Mouse (Mus musculus): Measurements from ENCODE around the gene Cux1.

The Cux1 gene

GRCm38 (mm10) chr5:136382261-136383005 is 184.9 kb downstream of the Cux1 start:
- no peak for DNase-seq (ENCODE audit: low spot score in 2 of 2)

DNA sequence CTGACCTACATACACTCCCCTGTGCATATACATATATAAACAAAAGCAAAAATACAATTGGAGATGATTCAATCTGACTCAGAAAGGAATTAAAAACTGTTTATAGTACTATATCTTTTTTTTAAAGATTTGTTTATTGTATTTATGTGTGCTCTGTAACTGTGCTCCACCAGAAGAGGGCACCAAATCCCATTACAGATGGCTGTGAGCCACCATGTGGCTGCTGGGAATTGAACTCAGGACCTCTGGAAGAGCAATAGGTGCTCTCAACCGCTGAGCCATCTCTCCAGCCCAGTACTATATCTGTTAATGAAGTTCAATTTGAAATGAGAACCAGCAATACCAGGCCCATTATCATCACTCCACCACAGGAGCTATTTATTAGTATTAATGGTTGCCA is 187.9 kb downstream of the Cux1 start:
- no peak for DNase-seq (ENCODE audit: low spot score in 2 of 2)

GRCm38 (mm10) chr5:136377101-136377500 is 190.2 kb downstream of the Cux1 start:
- no peak for DNase-seq (ENCODE audit: low spot score in 2 of 2)

DNA sequence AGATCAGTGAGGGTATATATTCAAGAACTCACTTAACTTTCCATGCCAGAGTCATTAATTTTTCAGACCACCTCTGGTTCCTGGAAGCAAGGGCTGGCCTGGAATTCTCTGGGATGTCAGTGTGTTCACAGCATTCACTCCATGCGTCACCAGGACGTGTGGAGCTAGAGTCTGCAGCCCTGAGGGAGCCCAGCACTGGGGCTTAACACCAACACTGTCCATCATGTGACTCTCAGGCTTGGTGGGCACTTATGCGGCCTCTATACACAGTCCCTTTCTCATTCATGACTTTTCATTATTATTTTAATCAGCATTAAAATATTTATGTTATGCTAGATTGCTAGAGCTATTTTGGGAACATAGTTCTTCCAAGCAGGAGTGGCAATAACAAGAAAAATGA is 191.9 kb downstream of the Cux1 start:
- DNase-seq (ENCODE audit: low spot score in 2 of 2): no peak

- no peak for DNase-seq (ENCODE audit: low spot score in 2 of 2)
These were observed 195.0 kb downstream of the Cux1 start for GRCm38 (mm10) chr5:136372276-136372675.

DNA sequence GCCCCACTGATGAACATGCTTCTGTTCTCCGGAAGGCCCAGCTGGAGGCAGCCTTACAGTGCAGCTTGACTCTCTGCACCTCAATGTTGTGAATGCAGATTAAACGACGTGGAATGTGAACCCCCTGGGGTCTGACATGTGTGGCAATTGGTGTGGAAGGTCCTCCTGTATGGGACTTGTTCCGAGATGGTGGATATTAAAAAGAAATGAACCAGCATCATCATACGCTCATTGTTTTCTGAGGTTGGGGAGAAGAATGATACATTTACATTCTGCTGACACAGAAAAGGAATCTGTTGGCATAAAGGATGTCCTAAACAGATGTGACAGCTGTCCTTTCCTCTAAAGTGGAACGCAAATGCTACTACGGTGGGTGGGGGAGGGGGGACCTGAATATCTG is 203.9 kb downstream of the Cux1 start:
- DNase-seq (ENCODE audit: low spot score in 2 of 2): peak in 1 of 2 experiments; percentile 40

DNA sequence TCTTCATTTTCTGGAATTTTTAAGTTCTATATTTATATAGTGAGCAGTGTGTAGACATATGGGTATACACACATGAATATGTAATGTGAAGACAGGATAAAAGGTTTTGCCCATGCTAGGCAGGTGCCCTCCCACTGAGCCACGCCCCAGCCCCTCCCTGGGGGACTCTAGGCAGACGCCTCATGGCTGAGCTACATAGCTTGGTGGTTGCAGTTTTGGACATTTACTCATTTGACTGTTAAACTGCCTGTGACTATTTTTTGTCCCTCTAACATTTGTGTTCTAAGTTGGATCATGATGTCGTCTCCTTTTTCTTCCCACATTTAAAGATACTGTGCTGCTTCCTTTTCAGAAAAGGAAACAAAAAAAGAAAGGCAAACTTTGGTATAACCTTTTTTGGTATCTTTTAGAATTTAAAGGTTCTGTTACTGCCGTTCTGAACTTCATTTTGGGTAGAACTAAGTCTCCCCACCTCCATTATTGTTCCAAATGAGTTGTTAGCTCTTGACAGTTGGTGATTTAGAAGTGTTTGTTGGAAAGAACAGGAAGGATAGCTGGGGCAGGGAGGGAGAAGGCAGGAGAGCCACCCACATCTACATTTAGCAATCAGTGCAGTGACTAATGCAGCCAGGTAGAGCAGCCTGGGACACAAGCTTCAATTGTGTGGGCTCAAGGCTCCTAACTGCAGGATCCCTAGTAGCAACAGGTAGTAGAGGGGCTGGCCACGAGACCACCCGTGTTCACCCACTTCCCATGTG is 204.6 kb downstream of the Cux1 start:
- peak in 1 of 2 experiments; percentile 53 for DNase-seq (ENCODE audit: low spot score in 2 of 2)

- no peak for DNase-seq (ENCODE audit: low spot score in 2 of 2)
These were observed 205.3 kb downstream of the Cux1 start for GRCm38 (mm10) chr5:136362021-136362420.

DNA sequence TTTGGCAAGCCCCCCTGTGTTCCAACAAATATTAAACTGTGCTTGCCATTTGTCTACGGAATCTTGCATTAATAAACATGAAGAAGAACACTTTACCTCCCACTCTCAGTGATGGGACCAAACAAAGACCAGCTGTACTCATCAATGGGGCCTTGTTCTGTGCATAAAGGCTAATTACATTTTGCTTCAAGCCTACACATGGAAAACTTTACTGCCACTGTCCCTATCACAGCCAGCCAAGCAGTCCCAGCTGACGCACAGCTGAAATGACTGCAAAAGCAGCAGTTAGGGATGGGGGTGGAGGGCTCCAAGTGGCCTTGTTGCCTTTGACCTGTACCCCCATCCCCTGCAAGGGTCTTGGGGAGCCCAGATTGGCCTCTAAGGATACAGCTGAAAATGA is 210.1 kb downstream of the Cux1 start:
- no peak for DNase-seq (ENCODE audit: low spot score in 2 of 2)

DNA sequence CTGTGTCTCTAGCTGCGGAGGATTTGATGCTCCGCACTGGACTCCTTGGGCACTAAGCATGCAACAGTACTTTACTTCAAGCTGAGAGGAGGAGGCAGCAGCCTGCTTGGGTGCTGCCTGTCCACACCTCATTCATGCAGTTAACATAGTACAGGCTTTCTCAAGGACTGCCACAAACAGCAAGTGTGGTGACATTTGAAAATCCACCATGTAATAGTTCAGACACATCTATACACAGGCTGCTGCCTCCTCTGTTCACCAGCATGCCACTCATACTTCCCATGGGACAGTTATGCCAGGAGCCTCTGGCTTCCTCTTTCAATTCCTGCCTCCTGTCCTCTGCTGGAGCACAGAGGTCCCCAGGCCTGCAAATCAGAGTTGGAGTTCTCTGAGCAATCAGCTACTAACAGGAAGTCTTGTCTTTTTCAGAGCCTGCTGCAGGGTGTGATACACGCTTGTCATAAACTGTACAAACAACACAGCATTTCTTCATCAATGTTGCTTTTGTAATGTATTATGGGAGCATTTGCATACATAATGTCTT is 211.6 kb downstream of the Cux1 start:
- DNase-seq (ENCODE audit: low spot score in 2 of 2): no peak

- DNase-seq (ENCODE audit: low spot score in 2 of 2): no peak
These were observed 212.6 kb downstream of the Cux1 start for GRCm38 (mm10) chr5:136354729-136355128.

GRCm38 (mm10) chr5:136353114-136353513 is 214.2 kb downstream of the Cux1 start:
- no peak for DNase-seq (ENCODE audit: low spot score in 2 of 2)

DNA sequence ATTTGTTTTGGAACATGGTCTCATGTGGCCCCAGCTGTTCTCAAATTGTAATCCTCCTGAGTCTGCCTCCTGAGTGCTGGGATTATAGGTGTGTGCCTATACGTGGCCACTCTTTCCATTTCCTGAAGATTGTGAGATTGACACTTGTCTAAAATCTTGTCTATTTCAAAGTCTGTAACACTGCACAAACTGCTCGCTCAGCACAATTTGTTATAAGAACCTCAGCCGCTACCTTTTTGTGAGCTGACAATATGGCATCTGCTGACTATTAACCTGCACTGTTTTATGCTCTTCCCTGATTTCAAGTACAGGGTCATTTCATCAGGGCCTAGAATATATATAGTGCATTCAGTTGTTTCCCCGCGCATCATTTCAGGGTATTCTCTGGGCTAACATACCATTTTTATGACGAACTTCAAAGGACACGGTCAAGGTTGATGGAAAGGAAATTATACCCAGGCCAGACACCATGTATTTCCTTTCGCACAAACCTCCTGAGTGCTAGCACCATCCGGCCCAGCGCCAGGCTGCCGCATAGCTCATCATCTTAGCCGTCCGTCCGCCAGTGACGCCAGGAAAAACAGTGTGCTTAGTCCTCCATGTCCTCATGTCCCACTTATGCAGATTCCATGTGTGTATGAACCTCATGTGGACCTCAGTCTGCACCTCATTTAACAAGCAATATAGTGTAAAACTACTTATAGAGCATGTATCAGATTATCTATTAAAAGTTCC is 224.0 kb downstream of the Cux1 start:
- DNase-seq (ENCODE audit: low spot score in 2 of 2): no peak

DNA sequence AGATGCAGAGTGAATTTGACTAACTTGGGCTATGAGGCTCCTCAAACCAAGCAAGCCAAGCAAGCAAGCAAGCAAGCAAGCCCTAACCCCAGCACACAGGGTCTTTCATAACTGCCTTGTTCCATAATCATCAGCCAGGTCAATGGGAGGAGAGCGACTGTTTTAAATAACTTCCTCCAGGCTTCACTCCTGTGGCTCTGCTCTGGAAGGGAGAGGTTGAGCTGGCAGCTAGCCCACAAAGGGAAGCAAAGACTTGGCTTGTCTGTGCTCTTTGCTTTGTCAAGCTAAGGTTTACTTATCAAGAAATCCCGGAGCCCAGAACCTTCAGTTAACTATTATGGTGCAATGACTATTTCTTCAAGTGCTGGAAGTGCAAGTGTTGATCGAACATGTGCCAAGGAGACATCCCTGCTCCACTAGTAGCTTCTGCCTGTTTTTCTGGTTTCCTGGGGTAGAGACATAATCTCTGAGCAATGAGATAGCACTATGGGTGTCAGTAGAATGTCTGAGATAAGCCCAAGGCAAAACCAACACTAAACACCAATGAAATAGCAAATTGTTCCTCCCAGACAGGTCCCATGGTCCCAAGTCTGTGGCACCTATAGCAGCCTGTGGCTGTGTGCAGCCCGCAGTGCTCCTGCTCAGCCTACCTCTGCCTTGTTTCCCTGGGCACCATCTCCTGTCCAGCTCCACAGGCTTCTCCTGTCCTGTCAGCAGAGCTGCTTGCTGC is 230.3 kb downstream of the Cux1 start:
- DNase-seq (ENCODE audit: low spot score in 2 of 2): no peak

GRCm38 (mm10) chr5:136335681-136336080 is 231.6 kb downstream of the Cux1 start:
- no peak for DNase-seq (ENCODE audit: low spot score in 2 of 2)

GRCm38 (mm10) chr5:136334780-136335179 is 232.5 kb downstream of the Cux1 start:
- no peak for DNase-seq (ENCODE audit: low spot score in 2 of 2)

DNA sequence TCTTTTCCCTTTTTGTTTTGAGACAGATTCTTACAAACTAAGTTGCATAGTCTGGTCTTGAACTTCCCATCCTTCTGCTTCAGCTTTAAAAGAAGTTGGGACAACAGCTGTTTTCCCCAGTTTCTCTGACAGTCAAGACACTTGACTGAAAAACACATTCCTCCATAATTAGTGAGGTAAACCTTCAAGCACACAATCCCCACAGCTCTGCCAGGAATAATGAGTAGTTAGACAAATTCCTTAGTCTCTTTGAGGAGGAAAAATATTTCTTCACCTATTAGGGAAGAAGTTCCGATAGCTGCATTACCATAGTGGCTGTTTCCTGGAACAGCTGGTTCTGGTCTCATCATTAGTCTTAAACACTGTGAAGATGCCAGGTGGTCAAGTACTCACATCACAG is 233.2 kb downstream of the Cux1 start:
- DNase-seq (ENCODE audit: low spot score in 2 of 2): no peak

DNA sequence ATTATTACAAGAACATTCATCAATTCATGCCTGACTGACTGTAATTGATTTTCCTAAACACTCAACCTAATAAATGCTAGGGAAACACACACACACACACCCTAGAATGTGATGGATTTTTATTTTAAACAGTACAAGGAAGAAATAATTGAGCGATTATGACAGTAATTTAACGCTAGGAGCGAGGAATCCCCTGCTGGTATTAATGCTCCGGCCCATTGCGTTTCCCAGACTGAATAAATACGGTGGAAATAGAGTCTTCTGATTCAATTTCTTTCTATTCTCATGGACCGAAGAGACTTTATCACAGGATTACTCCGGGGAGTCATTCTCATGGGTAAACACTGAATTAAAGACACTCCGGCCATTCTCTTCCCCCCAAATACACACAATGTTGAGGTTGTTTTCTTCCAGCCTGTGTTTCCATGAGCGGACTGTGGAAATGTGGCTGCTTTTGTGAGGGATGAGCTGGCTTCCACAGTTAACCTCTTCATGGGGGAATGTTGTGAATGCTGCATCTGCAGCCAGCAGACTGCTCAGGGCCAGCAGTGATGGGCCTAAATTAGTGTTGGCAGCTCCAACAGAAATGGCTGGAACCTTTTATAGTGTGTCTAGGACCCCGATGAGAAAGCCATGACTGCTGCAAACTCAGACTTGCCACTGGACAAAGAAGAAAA is 234.4 kb downstream of the Cux1 start:
- no peak for DNase-seq (ENCODE audit: low spot score in 2 of 2)

DNA sequence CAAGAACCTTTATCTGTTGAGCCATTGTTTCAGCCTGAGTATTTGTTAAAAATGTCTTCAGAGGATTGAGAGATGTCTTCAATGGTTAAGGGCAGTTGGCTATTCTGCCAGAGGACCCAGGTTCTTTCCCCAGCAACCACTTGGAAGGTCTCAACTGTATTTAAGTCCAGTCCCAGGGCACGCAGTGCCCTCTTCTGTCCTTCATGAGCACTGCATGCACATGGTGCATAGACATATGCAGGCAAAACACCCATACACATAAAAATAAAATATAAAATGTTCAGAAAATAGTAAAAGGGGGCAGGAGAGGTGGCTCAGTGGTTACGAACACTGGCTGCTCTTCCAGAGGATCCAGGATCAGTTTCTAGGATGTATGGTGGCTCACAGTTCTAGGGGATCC is 239.6 kb downstream of the Cux1 start:
- DNase-seq (ENCODE audit: low spot score in 2 of 2): no peak

DNA sequence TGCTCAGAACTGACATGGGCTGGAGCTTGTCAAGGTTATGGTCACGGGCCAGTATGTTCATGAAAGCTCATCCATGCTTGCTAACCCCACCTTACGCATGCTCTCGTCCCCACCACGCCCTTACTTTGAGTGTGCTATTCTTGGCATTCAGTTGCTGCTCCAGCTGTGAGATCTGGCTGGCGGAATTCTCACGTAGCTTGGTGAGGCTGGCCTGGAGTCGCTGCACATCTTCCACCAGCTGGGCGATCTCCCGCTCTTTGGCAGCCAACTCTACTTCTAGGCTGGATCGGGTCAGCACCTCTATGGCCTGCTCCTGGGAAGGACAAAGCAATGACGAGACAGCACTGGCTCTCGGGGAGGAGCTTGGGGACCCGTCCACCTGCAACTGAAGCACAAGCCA is 240.7 kb downstream of the Cux1 start:
- no peak for DNase-seq (ENCODE audit: low spot score in 2 of 2)

DNA sequence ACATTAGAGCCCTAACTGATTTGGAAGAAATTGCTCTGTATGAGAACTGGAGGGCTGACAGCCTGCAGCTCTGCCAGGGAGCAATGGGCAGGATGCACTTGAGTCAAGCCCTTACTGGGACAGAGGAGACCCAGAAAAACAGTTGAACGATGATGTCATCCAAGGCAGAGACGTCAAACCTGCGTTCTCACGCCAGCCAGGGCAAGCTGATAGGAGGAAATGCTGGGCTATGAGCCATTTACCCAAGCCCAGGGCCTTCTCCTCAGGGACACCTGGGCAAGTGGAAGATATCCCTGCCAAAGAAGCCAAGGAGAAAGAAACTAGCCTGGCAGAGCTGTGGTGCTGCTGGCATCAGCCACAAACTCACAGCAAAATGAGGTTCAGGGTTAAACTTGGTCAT is 242.8 kb downstream of the Cux1 start:
- DNase-seq (ENCODE audit: low spot score in 2 of 2): no peak
